Mouse (Mus musculus) small intestine, adult 2 months (tissue): ENCODE measurements around the gene Lrrc25. TPM values are rescaled to one million over a fixed set of nuclear protein-coding genes. Genes with fewer than 3 reads are reported as not detected.
"Not testable (repeated sequence)": the region's sequence is repeated elsewhere in the genome, so short reads cannot be mapped to it uniquely, and the experiment has no call there.

ENCODE experiments used
- H3K27ac ChIP-seq: fragments of 200-500 bp; 2 replicates; pipeline ENCODE4 v1.5.1; 2012; ENCODE audit warnings: low read depth, low read length, control low read depth, inconsistent platforms; ENCODE audit not compliant: insufficient read depth
- H3K27me3 ChIP-seq: fragments of 200-500 bp; 2 replicates; pipeline ENCODE4 v1.6.1; 2012; ENCODE audit warnings: mild to moderate bottlenecking, moderate library complexity, low read length, inconsistent platforms; ENCODE audit not compliant: control insufficient read depth, insufficient read depth
- H3K36me3 ChIP-seq: fragments of 200-500 bp; 2 replicates; pipeline ENCODE4 v1.6.1; 2012; ENCODE audit warnings: mild to moderate bottlenecking, low read length, control low read depth, inconsistent platforms; ENCODE audit not compliant: control insufficient read depth, insufficient read depth
- H3K4me1 ChIP-seq: fragments of 200-500 bp; 2 replicates; pipeline ENCODE4 v1.6.1; 2012; ENCODE audit warnings: low read length, inconsistent platforms, mixed read lengths; ENCODE audit not compliant: control insufficient read depth, insufficient read depth, insufficient read length
- H3K4me3 ChIP-seq: fragments of 200-500 bp; 2 replicates; pipeline ENCODE4 v1.5.1; 2012; ENCODE audit warnings: low read depth, mild to moderate bottlenecking, control low read depth, inconsistent platforms, low read length, moderate library complexity
- CTCF ChIP-seq: fragments of 200-500 bp; IDR thresholded peaks from 2 replicates; pipeline ENCODE4 v1.5.1; 2012; ENCODE audit warnings: low read depth, mild to moderate bottlenecking, control low read depth, inconsistent platforms, low read length, moderate library complexity, mixed read lengths; ENCODE audit not compliant: insufficient replicate concordance, insufficient read length; ENCODE audit errors: extremely low read depth
- POLR2A ChIP-seq: fragments of 200-500 bp; IDR thresholded peaks from 2 replicates; pipeline ENCODE4 v1.6.1; 2012; ENCODE audit warnings: low read depth, mild to moderate bottlenecking, control low read depth, inconsistent platforms, low read length, moderate library complexity
- WGBS: fragments of 180-500 bp; shearing (Covaris S2); methylation state at CpG from one replicate; pipeline ENCODE4 v1.1.7; 2018; 5-methylcytosine and 5-hydroxymethylcytosine counted together
- polyA plus RNA-seq: library from polyadenylated mRNA; depleted of rRNA; stranded (reverse); fragments of >200 nt; gene quantifications from 2 replicates; pipeline ENCODE4 v1.2.3, GENCODE M21; 2012

Lrrc25 gene
- polyA plus RNA-seq, 1 experiment = 7.1 TPM

- H3K27me3 ChIP-seq = no peaks in the 10 kb centered on the region
- H3K36me3 ChIP-seq = peaks cover 73% of the 10 kb centered on the region
- WGBS = 92% methylated on average over 9 of the region's 9 CpGs
- TF ChIP-seq CTCF (no peak), POLR2A (no peak)
- H3K4me1 ChIP-seq = no peaks in the 10 kb centered on the region
- H3K27ac ChIP-seq = no peak overlapping the region
- H3K4me3 ChIP-seq = no peak overlapping the region
These were observed 31.2 kb upstream of the Lrrc25 start for GRCm38 (mm10) chr8:70584606-70585257.

DNA sequence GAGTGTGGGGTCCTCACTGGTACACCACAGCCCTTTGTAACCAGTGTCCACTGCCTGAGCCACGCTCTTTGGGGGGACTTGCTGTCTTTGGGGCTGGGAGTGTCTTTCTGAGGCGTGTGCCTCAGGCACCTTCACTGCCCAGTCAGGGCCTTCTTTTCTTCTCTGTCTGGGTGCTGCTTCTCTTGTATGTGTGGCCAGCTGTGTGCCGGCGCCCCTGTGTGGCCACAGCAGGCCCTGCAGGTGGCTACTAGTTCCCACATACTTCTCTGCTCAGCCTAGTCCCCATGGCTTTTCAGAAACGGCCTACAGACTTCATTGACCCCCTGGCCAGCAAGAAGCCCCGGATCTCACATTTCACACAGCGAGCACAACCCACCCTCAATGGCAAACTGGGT is 30.7 kb upstream of the Lrrc25 start:
- Histone ChIP-seq H3K27me3 (no peaks in the 10 kb centered on the region), H3K4me3 (no peak overlapping the region), H3K4me1 (no peaks in the 10 kb centered on the region), H3K36me3 (peaks cover 74% of the 10 kb centered on the region), H3K27ac (no peak overlapping the region)
- 43% methylated on average over 7 of the region's 7 CpGs for WGBS
- TF ChIP-seq CTCF = peak; percentile 90
- TF ChIP-seq POLR2A = no peak

DNA sequence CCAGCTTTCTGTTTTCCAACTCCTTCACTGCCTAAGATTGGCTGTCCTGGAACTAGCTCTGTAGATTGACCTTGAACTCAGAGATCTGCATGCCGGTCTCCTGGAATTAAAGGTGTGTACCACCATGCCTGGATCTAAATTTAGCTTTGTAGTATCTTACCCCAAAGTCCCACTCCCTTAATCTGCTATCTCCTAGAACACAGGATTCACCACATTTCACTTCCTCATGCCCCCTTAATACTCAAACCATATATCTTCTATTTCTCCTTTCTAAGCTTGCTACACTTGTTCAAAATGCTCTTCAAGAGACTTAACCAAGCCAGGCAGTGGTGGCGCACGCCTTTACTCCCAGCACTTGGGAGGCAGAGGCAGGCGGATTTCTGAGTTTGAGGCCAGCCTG is 28.0 kb upstream of the Lrrc25 start:
- H3K4me1 ChIP-seq, H3K27ac ChIP-seq, H3K27me3 ChIP-seq, H3K4me3 ChIP-seq: not testable (repeated sequence)
- peaks cover 65% of the 10 kb centered on the region for H3K36me3 ChIP-seq
- whole genome bisulfite sequencing = 88% methylated on average over 4 of the region's 4 CpGs

GRCm38 (mm10) chr8:70591569-70591968 is 24.4 kb upstream of the Lrrc25 start:
- peaks cover 44% of the 10 kb centered on the region for H3K36me3 ChIP-seq
- 92% methylated on average over 12 of the region's 12 CpGs for WGBS
- no peak for TF ChIP-seq POLR2A
- TF ChIP-seq CTCF = no peak
- H3K27ac ChIP-seq = no peak overlapping the region
- no peak overlapping the region for H3K4me3 ChIP-seq
- H3K27me3 ChIP-seq = no peaks in the 10 kb centered on the region
- peaks cover 7% of the 10 kb centered on the region for H3K4me1 ChIP-seq

DNA sequence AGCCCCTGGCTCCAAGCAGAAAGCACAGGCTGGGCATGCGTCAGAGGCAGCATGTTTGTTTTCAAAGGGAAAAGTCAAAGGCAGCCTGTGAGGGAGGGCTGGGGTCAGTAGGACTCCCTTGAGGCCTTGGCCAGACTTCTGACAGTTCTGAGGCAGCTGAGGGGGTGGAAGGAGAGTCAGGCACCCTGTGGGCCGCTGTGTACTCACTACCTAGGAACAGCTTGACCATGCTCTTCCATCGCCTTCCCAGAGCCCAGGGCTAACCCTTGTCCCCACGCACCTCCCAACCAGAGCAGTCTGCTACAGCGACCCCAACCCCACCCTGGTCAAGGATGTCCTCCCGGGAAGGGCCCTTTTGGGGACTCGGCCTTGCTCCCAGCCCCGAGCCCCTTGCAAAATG is 22.8 kb upstream of the Lrrc25 start:
- no peak overlapping the region for H3K4me3 ChIP-seq
- WGBS = 58% methylated on average over 8 of the region's 8 CpGs
- H3K27me3 ChIP-seq = no peaks in the 10 kb centered on the region
- peaks cover 44% of the 10 kb centered on the region for H3K36me3 ChIP-seq
- peaks cover 7% of the 10 kb centered on the region for H3K4me1 ChIP-seq
- H3K27ac ChIP-seq = no peak overlapping the region
- TF ChIP-seq CTCF (no peak), POLR2A (no peak)

DNA sequence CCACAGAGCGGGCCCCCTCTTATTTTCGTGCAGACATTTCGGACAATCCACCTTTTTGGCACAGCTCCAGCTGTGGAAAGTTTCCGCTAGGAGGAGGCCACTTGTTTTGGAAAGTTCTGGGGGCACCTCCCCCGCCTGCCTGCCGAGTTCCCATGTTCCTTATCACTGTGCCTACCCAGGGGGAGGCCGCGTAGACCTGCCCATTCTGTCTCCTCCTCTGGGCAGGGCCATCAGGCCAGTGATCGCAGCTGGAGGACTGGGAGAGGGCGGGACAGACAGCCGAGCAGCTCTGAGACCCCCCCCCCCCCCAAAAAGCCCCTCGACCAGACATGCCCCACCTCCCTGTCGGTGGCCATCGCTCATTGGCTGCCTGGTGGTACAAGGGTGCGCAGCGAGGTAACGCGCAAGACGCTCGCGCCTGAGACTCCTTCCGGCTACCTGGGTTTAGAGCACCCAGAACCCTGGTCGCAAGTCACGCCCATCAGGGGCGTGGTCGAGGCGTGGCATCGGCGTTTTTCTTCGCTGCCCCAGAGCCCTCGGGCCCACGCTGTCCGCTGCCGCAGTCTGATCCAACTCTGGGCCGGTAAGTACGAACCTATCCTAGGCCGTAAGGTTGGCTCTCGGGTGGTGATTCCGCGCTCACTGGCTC is 21.9 kb upstream of the Lrrc25 start, which contains the start of gene Isyna1:
Gene Isyna1 (plus strand): TSS at position 413 of the 649 bp plus-strand sequence.
- H3K4me1 ChIP-seq = peaks cover 7% of the 10 kb centered on the region
- under 1% methylated on average over 40 of the region's 40 CpGs for WGBS
- TF ChIP-seq POLR2A = 0 out of 2 replicates have a peak, but pooled peaks have one; percentile 18
- TF ChIP-seq CTCF = no peak

DNA sequence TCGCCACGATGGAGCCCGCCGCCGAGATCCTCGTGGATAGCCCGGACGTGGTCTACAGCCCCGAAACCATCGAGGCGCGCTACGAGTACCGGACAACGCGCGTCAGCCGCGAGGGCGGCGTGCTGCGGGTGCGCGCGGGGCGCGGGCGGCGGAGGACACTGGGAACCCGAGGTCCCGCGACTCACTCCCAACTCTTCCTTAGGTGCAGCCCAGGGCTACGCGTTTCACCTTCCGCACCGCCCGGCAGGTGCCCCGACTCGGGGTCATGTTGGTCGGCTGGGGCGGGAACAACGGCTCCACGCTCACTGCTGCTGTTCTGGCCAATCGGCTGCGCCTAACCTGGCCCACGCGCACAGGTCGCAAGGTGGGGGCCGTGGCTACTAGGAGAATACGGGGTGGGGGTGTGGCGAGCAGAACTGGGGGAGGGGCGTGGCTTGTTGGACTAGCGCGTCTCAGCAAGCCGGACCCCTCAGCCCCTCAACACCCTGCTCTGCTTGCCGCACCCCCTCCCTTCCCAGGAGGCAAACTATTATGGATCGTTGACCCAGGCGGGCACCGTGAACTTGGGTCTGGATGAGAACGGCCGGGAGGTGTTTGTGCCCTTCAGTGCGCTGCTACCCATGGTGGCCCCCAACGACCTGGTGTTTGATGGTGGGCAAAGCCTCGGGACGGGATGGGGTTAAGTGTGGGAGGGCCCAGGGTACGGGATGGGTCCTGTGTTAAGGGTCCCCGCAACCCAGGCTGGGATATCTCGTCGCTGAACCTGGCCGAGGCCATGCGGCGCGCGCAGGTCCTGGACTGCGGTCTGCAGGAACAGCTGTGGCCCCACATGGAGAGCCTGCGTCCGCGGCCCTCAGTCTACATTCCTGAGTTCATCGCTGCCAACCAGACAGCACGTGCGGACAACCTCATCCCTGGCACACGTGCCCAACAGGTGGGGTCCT is 21.1 kb upstream of the Lrrc25 start:
- 16% methylated on average over 82 of the region's 82 CpGs for WGBS
- Histone ChIP-seq H3K27ac (0 out of 2 replicates have a peak overlapping the region, but pooled peaks have one; percentile 7), H3K4me1 (peaks cover 7% of the 10 kb centered on the region), H3K27me3 (no peaks in the 10 kb centered on the region), H3K4me3 (peak overlapping the region; percentile 64), H3K36me3 (peaks cover 33% of the 10 kb centered on the region)
- TF ChIP-seq CTCF = no peak
- TF ChIP-seq POLR2A = no peak

More for the DNA sequence above, 21.9 kb upstream of the Lrrc25 start, which contains the start of gene Isyna1:
- peak within 1 kb of the TSS; percentile 24 for H3K27ac ChIP-seq
- H3K4me3 ChIP-seq = peak within 1 kb of the TSS; percentile 64
- H3K36me3 ChIP-seq = peaks cover 41% of the 10 kb centered on the region
- no peaks in the 10 kb centered on the region for H3K27me3 ChIP-seq
